Comparison of ENCODE assay signal across 30 mouse cellular contexts in the genomic region with DNA sequence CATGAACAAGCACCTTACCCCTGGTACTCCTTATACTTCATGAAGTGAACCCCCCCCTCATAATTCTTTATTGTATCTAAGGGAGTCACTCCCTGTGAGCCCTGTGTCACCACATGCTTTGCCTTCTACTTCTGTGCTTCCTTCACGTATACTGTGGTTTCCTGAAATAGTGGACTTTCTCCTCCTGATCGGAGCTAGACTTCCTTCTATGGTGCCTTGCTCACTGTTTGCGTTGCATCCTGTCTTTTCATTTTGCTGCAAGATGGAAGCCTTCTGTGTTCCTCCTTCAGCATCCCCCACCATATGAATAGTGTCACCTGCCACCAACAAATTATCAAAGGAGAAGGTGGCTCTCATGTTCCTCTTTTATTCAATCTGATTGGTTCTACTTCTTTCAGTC.
"Had no signal": no experiment of that assay in that cellular context is flagged by ENCODE, and none has a peak within 500 bp of the region (broad histone marks: within the 10 kb centered on the region; RNA-seq: fewer than 3 reads in every experiment).

No protein-coding gene starts in this region.

- H3K9ac ChIP-seq: limb, embryonic 12.5 days; limb, embryonic 13.5 days; limb, embryonic 15.5 days; liver, embryonic 12.5 days; liver, embryonic 13.5 days; liver, embryonic 14.5 days; liver, embryonic 15.5 days; liver, postnatal 0 days; lung, embryonic 14.5 days; lung, embryonic 15.5 days; midbrain, embryonic 12.5 days; midbrain, embryonic 13.5 days; neural tube, embryonic 12.5 days had no signal

- H3K4me2 ChIP-seq: limb, embryonic 12.5 days; limb, embryonic 13.5 days; limb, embryonic 15.5 days; liver, embryonic 11.5 days; liver, embryonic 12.5 days; liver, embryonic 13.5 days; liver, embryonic 15.5 days; lung, embryonic 14.5 days; lung, embryonic 15.5 days; midbrain, embryonic 12.5 days; midbrain, embryonic 13.5 days; neural tube, embryonic 12.5 days had no signal

- DNase-seq: left cerebral cortex, postnatal 4 days; liver; liver, embryonic 13.5 days; liver, postnatal 0 days; lung, adult 18-20 months; lung, adult 2 months; lung, embryonic 14.5 days; lung, postnatal 10 days; lung, postnatal 14 days; lung, postnatal 4 days; midbrain, embryonic 14.5 days had no signal

- H3K4me3 ChIP-seq: left cerebral cortex, adult 2 months; limb, embryonic 10.5 days; limb, embryonic 12.5 days; limb, embryonic 13.5 days; limb, embryonic 15.5 days; liver, embryonic 12.5 days; liver, embryonic 13.5 days; liver, embryonic 15.5 days; lung, embryonic 15.5 days; megakaryocyte, embryonic 14.5 days; midbrain, embryonic 10.5 days; midbrain, embryonic 12.5 days; midbrain, embryonic 13.5 days; myocyte; neural tube, embryonic 12.5 days had no signal

- ATAC-seq: liver, embryonic 12.5 days; liver, postnatal 0 days; lung, postnatal 0 days; midbrain, embryonic 13.5 days; midbrain, embryonic 16.5 days had no signal

- H3K27ac ChIP-seq: left cerebral cortex, adult 2 months; limb, embryonic 10.5 days; limb, embryonic 12.5 days; limb, embryonic 13.5 days; limb, embryonic 15.5 days; liver, embryonic 12.5 days; liver, embryonic 13.5 days; liver, embryonic 14.5 days; liver, embryonic 15.5 days; lung, embryonic 15.5 days; macrophage; midbrain, embryonic 10.5 days; midbrain, embryonic 12.5 days; midbrain, embryonic 13.5 days; neural tube, embryonic 12.5 days had no signal

- H3K4me1 ChIP-seq: limb, embryonic 10.5 days; limb, embryonic 12.5 days; limb, embryonic 13.5 days; limb, embryonic 15.5 days; liver, embryonic 12.5 days; liver, embryonic 13.5 days; liver, embryonic 15.5 days; lung, embryonic 15.5 days; megakaryocyte, embryonic 14.5 days; midbrain, embryonic 10.5 days; midbrain, embryonic 12.5 days; midbrain, embryonic 13.5 days; neural tube, embryonic 12.5 days had no signal

- H3K36me3 ChIP-seq: limb, embryonic 10.5 days; limb, embryonic 12.5 days; limb, embryonic 13.5 days; limb, embryonic 15.5 days; liver, embryonic 12.5 days; liver, embryonic 13.5 days; liver, embryonic 15.5 days; lung, embryonic 15.5 days; midbrain, embryonic 10.5 days; midbrain, embryonic 12.5 days; midbrain, embryonic 13.5 days; neural tube, embryonic 12.5 days had no signal

- H3K27me3 ChIP-seq: limb, embryonic 12.5 days; limb, embryonic 13.5 days; limb, embryonic 15.5 days; liver, embryonic 12.5 days; liver, embryonic 13.5 days; liver, embryonic 15.5 days; lung, embryonic 15.5 days; megakaryocyte, embryonic 14.5 days; midbrain, embryonic 12.5 days; midbrain, embryonic 13.5 days; neural tube, embryonic 12.5 days had no signal

- H3K9me3 ChIP-seq: limb, embryonic 10.5 days; limb, embryonic 12.5 days; limb, embryonic 13.5 days; limb, embryonic 15.5 days; liver, embryonic 12.5 days; liver, embryonic 13.5 days; liver, embryonic 15.5 days; lung, embryonic 15.5 days; megakaryocyte, embryonic 14.5 days; midbrain, embryonic 10.5 days; midbrain, embryonic 12.5 days; midbrain, embryonic 13.5 days; neural tube, embryonic 12.5 days had no signal
